Mouse (Mus musculus) thymus, adult 2 months (tissue): ENCODE measurements around the gene Oscp1.

Experiments used
- CTCF ChIP-seq: fragments of 200-500 bp; IDR thresholded peaks from 2 replicates; pipeline ENCODE4 v1.5.1; 2012; ENCODE audit warnings: mild to moderate bottlenecking, control low read depth, low read length, moderate library complexity, borderline replicate concordance; ENCODE audit not compliant: control insufficient read depth, poor library complexity, insufficient read depth; ENCODE audit errors: extremely low read depth
- POLR2A ChIP-seq: fragments of 200-500 bp; IDR thresholded peaks from 2 replicates; pipeline ENCODE4 v1.6.1; 2012; ENCODE audit warnings: mild to moderate bottlenecking, low read length, control low read depth, moderate library complexity; ENCODE audit not compliant: control insufficient read depth, poor library complexity, insufficient read depth; ENCODE audit errors: extremely low read depth

DNA sequence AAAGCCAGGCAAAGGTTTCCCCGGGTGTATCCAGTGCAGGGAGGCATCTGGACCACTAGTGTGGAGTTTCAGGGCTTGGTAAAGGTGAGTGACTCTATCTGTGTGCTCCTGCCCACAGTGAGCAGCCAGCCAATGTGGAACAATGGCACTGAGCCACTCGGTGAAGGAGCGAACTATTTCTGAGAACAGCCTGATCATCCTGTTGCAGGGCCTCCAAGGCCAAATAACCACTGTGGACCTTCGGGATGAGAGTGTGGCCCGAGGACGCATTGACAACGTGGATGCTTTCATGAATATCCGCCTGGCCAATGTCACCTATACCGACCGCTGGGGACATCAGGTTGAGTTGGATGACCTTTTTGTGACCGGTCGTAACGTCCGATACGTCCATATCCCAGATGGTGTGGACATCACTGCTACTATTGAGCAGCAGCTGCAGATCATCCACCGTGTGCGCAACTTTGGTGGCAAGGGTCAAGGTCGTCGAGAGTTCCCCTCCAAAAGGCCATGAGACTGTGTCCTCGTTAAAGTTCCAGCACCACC is 39.4 kb downstream of the Oscp1 start:
- TF ChIP-seq CTCF, result 0 out of 2 replicates have a peak, but pooled peaks have one; percentile 8
- no peak for TF ChIP-seq POLR2A
